Mouse (Mus musculus) cerebellum, postnatal 10 days (tissue): ENCODE measurements at regions not wholly inside any gene's neighbourhood (a gene's known extent, or its start where the extent isn't known, plus 50 kb on each side); places are given as distances from the start of the nearest gene placed in this dataset.

Source experiments
- DNase-seq, 2 experiments: peaks; one replicate each; pipeline ENCODE4 v3.0.0; 2021; ENCODE audit warnings: mixed read lengths in 2 of 2

DNA sequence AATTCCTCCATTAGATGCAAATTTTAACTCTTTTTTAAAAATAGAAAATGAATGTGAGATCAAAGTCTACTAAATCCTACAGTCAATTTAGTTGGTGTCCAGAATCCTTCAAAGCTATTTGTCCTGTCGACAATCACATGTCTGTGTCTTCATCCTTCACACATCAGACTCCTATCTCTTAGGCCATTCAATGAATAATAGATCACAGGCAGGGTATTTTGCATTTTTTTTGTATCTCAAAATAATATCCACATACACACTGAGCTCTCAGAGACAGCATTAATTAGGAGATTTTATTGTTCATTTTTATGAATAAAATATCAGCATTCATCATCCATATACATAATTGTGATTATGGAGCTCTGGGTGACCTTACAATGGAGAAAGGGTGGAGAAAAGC, 427.2 kb downstream of the Hao1 start:
- DNase-seq: no peak

DNA sequence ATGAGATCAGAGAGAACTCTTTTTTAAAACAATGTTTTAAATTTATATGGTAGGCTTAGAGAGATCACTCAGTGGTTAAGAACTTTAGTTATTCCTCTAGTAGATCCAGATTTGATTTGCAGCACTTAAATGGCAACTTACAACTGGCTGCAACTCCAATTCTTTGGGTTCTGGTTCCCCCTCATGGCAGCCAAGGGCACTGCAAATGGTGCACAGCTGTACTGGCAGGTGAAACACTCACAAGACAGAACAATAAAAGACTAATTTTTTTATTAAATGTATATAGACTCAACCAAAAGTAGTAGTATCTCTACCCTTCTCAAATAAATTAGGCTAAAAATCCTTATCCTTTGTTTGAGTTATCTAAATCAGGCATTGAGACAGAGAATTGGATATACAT, 446.9 kb downstream of the Hao1 start:
- peak in 1 of 2 experiments; percentile 2 for DNase-seq

DNA sequence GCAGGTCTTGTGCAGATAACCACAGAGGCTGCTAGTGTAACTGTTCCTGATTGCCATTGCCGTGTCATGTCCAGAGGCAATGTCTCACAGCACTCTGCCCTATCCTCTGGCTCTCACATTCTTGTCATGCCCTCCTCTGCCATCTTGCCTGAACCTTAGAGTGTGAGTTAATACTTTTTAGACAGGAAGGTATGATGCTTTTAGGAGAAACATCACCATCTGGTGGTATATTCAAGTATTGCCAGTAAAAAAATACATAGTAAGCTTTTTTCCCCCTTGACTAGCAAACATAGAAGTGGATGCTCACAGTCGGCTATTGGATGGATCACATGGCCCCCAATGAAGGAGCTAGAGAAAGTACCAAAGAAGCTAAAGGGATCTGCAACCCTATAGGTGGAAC, 465.8 kb downstream of the Hao1 start:
- no peak for DNase-seq

DNA sequence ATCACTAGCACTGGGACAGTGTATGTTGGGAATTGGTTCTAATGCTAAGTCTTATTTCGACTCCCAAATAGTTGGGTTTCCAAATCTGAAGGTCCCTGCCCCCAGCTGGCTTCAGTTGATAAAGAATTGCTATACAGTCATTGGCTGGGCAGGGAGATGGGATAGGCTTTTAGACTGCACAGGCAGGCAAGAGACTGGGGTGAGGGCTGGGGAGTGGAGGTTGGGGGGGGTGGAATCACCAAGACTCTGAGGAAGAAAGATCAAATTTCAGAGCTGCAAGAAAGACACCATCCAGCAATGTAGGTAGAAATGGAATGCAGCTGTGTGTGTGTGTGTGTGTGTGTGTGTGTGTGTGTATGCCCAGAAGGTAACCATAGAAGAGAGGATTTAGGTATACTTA, 474.0 kb downstream of the Hao1 start:
- DNase-seq: no peak

DNA sequence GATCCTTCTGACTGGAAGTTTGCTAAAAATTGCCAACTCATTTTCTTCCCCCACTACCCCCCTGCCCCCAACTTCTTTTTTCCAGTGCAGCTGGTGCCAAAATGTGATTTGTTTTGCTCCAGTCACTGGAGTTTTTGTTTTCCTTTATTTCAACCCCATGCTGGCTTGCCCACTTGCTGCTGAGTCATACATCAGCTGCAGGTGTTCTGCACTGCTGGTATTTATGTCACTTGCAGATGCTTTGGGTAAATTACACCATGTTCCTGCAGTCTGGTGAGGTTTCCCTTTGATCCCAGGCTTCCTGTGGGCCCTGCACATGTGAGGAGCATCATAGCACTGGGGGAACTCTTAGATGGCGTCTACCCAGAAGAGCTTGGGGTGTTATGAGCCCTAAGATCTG, 476.2 kb downstream of the Hao1 start:
- no peak for DNase-seq

DNA sequence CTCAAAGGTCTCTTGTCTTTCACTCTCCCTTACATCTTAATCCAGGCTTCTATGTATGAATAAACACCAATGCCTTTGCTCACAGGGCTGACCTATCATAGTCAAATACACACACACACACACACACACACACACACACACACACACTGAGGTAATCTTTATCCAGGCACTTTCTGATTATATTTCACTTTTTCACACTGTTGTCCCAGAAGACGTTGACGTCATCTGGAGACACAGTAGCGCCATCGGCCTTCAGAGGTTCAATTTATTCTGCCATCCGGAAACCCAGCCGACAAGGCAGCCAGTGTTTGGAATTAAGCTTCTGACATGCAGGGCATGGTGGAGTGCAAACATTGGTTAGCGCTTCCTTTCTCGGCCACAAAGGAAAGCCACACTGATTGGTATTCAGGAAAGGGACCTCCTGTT, 486.2 kb downstream of the Hao1 start:
- peak; percentile 3 for DNase-seq

DNA sequence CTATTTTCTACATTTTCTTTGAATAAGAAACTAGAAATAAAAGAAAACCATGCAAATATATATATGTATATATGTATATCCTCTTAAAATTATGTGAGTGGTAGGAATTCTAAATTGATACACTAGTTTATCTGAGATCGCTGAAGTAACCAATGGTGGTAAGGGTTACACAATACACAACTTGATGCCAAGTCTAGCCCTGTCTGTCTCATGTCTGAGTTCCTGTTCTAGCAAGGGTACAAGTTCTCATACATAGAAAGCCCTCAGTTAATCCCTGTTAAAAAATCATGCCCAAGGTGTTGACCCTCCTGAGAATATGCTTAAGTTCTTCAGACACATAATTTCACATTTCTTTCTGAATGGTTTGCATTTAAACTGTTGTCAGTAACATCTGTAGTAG, 486.8 kb downstream of the Hao1 start:
- no peak for DNase-seq

DNA sequence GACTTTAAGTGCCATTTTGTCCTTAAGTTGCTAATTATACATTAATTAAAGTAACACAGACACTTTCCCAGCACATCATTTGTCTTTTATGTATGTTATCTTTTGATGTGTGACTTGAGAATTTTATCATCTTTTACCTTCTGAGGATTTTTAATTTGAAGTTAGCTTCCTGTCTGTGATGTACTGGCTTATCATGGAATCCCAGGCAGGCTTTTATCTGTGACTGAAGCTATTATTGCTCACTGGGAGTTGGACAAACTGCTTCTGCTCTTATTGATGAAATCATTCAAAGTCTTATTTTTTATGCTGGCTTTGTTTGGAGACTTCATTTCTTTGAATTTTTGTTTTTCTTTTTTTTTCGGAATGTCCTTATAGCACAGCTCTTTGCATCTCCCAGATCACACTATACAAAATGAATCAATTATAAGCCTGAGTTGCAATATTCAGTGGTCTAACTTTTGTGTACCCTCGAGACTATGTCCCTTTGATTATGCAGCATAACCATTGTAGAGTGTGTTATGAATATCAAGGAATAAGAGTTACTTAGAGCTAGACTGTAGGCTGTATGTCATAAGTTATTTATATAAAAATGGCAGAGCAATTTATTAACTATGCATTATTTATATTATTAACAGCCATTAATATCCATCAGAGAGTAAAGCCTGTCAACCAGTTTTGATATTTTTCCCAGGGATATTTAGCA, 494.1 kb downstream of the Hao1 start:
- DNase-seq: no peak

DNA sequence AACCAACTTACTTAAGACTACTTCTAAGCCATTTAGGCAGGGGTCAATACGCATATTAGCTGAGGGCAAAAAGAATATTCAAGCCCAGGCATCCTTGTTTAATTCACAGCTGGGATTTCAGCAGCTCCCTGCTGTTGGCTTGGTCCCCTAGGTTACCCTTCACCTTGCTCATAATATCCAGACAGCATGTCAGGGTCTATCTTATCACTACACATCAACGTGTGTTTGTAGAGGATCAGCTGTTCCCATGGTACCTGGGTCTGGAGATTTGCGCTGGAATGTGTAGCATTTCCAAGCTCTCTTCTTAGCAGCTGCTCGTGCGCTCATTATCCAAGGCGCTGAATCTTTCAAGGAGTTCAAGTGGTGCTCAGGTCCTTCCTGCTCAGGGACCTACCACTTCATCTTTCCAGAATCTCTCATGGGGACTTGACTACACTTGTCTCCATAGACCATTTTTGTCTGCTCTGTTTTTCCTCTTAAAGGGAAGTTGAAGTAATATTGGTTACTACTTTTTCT, 484.5 kb downstream of the Bmp2 start:
- no peak for DNase-seq

DNA sequence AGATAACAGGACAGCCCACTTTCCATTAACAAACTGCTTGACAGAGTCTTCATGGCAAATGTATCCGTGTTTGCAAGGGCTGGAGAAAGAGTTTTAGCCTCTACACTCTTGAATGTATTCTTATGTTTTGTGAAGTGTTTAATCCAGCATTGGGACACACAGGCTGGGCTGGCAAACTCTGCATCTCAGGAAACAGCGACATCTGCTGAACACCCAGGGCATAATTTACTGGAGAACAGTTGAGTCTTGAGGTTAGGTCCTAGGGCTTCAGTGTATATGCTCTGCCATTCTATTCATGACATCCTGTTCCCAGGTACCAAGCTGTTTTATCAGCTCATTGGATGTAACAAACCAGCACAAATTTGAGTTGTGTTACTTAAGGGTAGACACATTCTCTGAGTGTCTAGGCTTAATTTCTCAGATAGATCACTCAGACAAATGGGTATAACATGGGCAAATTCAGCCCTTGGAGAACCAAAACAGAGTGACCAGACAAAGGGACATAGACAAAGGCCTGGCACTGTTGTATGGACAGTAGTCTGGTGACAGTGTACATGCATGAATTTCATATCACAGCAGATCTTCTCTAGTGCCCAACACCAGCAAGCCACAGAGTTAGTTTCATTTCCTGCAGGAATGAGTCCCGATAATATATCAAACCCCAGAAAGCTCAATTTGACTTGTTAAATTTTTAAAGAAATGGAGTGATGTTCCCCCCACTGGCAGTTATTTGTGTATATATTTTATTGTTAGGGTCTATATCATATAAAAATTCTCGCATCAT, 477.9 kb downstream of the Bmp2 start:
- peak; percentile 62 to 66 for DNase-seq

DNA sequence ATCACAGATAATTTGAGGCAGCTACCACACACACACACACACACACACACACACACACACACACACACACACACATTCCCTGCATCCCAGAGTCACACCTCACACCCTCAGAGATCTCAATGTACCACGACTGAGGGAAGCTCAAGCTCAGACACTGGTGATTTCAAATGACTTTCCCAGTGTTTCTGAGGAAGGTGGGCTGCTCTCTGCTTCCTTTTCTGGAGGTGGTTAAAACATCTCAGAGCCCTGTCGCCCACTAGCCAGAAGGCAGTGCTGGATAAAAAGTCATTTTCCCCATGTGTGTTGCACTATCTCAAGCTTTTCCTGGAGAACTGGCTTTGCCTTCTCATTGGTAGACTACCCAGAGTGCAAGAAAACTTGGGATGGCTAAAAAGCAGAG, 477.2 kb downstream of the Bmp2 start:
- DNase-seq: no peak

DNA sequence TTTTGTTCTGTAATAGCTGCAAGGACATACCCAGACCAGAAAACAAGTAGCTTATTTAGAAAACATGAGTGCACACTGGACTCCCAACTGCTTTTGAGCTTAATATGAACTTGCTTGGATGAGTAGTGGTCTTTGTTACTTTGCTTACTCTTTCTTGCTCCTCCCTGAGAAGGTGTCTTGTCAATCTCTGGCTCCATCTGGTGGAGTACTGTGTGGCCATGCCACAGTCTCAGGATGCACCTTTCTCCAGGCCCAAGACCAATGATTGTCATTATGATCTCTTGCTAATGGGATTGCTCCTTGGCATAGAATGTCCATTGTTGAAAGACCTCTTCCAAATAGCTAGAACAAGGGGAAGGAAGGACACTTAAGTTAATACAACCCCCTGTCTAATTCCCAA, 465.1 kb downstream of the Bmp2 start:
- peak; percentile 74 to 79 for DNase-seq

DNA sequence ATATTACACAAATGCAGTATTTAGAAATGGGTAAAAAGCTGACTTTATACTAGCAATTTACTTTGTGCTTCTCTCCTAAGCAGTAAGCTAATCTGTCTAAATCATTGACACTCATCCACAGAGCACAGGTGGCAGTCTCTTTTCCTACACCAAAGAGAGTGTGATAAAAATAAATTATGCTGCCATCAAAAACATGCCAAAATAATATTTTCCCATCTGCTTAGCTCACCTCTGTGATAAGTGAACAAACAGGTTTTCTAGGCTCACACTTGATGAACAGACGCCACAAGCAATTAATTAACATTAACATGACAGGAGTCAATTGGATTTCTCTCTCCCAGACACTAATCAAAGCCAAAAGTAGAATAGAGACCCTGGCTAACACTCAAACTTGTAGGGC, 451.2 kb downstream of the Bmp2 start:
- DNase-seq: peak; percentile 4 to 20

DNA sequence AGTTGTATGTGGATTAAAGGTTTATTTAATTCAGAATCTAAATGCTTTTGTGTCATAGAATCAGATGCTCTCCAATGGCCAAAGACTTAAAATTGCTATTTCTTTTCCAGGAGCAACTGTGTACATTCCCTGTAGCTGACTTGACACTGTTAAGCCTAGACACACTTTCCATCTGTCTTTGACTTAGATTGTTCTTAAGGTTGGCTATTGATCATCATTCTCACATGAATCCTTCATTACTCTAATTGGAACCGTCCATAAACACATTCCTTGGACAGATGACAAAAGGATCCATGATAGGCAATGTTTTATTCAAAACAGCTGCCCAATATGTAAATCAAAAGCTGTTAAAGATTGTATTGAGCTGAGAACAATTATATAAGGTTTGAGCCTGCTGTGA, 442.8 kb downstream of the Bmp2 start:
- DNase-seq: no peak

DNA sequence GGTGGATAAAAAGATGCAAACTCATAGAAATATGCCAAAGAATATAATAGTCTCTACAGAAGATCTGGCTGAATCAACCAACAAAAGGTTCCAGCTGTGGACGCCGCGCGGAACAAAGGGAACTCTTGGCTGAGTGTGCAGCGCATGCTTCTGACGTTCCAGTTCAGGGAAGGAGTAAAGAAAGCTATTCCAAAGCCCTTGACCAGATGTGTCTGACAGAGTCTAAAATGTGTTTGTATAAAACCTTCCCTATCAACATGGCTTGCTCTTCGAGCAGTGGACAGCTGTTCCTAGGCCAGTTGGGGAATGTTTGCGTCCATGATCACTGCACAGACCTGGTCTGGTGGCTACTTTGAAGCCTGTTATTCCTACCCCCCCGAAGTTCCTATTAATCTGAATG, 442.4 kb downstream of the Bmp2 start:
- no peak for DNase-seq

DNA sequence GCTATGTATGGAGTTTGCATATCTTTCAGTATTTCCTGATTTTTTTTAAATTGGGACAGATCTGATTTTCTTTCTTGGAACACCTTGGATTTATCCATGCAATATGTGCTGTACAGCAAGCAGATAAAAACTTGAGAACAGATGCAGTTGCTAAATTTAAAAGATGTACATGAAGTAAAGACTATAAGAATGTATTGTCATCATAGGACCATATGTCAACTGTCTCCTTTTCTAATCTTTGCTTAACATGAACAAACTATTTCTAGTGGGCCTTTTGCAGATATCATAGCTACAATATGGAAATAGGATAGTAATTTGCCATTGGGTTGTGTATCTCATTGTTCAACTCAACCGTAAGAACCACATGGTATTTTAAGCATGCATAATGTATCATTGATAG, 435.7 kb downstream of the Bmp2 start:
- DNase-seq: no peak
